Mouse (Mus musculus): Measurements from ENCODE around the gene Il2rb.

Il2rb gene

DNA sequence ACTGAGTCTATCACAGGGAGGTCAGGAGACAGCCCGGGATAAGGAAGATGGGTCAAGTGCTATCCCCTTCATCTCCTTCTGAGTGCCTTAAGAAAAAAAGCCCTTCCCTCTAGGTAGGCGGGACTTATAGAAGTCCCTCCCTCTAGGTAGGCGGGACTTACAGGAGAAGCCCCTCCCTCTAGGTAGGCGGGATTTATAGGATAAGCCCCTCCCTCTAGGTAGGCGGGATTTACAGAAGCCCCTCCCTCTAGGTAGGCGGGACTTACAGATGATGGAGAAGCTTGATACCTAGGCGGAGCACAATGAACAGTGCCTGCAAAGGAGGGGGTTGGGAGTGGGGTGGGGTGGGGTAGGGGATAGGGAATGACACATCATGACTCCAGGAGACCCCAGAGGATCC is 15.0 kb downstream of the Il2rb start:
- no peak for DNase-seq

DNA sequence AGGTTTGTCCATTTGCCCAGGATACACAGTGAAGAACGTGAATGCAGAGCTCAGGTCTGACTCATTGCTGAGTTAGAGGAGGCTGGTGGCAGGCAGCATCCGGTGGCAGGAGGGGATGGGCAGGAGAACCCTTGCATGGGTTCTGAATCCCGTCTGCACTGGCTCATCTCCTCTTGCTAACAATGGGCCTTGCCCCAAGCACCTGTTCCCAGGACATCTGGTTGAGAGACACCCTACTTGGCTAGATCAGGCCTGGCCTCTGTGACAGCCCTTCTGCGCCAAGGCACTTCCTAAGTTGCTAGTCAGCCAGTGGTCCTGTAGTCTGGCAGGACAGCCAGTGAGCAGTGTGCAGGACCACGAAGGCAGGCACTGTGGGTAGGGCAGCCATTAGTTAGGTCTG is 15.6 kb downstream of the Il2rb start:
- no peak for DNase-seq

DNA sequence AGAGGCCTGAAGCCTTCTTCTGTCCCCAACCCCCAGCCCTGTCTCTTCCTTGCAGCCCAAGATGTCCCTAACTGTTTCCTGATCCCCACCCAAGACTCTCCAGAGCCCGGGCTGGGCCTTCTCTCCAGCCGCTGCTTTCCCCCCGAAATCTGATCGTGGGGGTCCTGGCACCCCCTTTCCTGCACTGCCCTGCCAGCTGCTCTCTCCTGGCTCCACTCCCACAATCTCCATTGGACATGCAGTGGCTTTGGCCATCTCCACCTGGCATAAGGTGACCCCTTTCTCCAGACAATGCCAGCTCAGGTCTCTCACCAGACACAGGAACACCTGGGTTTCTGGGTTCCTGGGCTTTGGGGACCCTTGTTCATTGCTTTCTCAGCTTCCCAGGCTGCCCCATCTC is 17.0 kb downstream of the Il2rb start:
- no peak for DNase-seq

DNA sequence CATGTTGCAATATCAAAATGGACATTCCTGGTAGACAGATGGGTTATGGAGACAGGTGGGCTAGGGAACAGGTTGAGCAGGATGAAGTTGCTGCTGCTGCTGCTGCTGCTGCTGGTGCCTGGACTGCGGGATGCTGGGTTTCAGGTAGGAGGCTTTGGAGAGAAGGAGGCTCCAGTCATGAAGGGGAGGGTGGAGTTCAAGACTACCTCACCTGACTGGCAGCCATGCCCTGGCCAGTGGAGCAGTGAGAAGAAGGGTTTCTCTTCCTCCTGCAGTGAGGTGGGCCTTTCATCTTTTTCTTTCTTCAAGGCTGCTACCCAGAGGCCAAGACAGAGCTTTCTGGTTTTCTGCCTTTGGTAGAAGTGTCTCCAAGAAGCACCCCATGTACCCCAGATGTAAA is 18.2 kb downstream of the Il2rb start:
- no peak for DNase-seq

DNA sequence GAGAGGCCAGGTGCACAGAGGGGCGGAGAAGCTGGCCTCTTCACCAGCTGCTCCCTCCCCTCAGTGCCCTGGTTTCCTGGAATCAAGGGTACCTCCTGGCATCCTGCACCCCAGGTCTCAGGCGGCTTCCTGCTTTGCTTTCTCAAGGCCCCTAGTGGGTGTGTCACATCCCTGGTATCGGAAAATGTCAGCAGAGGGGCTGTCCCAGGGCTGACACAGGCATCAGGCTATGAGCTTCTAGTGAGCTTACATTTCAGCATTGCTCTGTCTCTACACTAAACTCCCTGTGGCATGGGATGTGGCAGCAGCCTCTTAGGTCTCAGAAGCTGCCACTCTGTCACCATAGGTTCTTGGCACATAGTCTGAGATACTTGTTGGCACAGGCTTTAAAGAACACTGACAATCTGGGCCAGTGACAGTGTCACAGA is 19.5 kb downstream of the Il2rb start:
- no peak for DNase-seq

DNA sequence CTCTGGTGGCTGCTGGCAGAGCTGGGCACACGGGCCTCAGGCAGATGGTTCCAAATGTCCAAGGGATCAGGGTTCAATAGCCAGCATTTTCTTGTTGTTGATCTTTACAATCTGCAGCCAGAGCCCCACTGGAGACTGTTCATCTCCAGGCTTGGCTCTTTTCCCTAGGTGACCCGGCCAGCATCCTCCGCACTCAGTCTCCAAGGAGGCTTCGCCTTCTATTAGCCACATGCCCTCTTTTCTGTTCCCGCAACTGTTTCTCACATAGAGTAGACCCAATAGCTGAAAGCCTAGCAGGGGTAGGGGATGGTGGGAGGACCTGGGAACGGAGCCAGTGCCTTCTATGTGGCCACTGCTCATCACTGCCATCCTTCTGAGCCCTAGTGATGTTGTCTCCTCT is 21.6 kb downstream of the Il2rb start:
- DNase-seq: no peak

DNA sequence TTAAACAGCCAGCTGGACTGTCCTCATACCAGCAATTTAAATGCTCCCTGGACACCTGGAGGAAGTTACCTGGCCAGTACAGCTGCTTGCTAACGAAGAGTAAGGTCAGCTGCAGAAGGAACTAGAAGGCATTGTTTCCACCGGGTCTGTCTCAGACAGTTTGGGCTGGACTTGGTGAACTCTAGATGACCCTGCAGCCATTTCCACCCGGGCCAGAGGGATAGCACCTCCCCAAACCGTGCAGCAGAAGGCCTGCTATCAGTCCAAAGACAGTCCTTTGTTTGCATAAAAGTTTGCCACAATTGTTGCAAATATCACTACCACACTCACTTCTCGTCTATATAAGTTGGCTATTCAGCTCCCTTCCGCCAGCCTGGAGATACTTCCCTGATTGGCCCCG is 23.2 kb downstream of the Il2rb start:
- DNase-seq: no peak

DNA sequence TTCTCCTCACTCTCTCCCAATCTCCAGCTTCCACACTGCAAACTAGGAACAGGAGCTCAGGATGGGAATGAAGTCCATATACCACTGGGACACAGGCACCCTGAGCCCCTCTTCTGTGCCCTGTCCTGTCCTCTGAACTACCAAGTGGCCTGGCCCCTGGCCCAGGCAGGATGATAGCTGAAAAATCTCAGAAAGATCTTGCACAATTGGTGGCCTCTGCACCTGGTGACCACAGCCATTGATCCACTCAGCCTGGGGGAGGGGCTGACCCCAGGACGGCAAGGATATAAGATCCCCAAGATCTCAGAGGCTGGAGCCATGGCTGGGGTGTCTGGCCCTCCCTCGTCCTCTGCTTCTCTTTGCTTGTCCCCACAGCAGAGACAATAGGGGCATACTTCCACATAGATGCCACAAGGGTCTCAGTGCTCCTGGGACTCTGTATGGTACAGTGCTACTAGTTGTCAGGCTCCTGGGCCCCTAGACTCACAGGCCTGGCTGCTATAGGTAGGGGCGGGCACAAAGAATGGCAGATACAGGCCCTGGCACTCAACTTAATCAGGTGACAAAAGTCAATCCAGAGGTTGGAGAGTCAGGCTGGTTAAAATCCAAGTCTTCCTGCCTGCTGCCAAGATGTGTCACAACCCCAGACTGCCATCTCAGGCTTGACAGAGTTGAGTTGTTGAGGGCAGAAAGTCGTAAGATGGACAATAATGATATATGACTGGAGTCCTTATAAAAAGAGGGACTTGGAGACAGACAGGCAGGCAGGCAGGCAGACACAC is 24.4 kb downstream of the Il2rb start:
- DNase-seq: no peak

DNA sequence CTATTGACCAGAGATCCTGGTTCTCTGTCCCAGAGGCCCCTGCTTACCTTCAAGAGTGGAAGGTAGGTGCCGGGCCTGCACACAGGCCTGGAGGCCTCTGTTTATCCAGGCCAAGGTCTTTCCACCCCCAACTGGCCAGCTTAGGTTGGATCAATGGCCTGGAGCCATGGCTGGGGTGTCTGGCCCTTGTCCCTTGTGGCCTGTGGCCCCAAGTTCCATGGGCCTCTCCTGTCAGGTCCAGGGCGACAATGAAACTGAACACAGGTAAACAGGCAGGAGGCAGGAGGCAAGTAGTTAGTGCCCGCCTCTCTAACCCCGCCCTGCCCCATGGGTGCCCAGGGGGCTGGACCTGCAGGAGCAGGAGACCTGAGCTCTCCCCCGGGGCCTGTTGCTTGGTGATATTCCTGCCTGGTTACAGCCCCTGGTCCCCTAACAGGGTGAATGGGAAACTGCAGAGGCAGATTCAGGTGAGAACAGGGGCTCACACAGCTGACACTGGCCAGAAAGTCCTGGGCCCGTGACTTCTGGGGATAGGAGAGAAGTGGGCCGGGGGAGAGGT is 26.6 kb downstream of the Il2rb start, which contains the start of gene Tmprss6:
Gene Tmprss6 (minus strand): TSS at position 256 of the 559 bp plus-strand sequence.
- DNase-seq: no peak

DNA sequence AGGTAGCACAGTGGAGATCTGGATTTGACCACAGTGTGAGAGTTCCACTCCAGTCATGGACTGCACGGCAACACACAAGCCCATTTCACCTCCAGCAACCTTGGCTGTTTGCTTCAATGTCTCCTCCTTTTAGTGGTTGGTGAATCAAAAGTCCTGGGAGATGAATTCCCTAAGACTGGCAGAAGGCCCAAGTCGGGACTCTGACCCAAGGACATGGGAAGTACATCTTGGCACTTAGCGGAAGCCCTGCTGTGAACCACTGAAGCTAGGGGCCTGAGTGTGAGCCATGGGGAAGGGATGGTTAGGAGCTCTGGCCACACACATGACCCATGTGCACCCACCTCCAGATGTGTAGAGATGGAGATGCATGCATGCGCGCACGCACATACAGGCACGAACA is 27.5 kb downstream of the Il2rb start:
- no peak for DNase-seq

DNA sequence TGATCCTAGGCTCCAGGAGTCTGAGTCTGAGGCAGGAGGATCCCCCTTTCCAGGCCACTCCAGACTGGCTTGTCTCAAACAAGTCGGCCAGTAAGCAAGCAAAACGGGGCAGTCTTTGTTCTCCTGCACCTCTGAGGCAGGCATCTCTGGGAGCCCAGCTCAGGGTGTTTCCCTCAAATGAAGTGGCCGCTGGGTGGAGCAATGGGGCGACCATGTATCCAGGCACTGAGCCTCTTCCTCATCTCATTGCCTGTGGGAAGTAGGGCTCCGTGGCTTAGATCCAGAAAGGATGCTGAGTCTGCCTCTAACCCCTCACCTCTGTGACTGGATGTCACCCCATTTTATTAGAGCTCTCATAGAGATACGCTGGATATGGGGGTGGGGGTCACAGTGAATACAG is 28.3 kb downstream of the Il2rb start:
- DNase-seq: peak; percentile 19

DNA sequence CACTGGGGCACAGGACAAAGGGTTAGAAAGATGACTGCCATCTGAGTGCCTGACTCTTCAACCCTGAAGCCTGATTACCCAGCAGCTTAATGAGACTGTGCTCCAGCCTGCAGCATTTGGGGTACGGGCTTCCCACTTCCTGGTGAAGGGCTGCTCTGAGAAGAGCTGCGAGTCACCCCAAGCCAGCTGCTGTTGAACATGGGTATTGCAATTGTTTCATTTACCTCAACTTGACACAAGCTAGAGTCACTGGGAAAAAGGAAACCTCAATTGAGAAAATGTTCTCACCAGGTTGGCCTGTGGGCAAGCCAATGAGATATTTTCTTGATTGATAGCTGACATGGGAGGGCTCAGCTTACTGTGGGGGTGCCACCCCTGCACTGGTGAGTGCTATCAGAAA is 32.1 kb downstream of the Il2rb start:
- no peak for DNase-seq

DNA sequence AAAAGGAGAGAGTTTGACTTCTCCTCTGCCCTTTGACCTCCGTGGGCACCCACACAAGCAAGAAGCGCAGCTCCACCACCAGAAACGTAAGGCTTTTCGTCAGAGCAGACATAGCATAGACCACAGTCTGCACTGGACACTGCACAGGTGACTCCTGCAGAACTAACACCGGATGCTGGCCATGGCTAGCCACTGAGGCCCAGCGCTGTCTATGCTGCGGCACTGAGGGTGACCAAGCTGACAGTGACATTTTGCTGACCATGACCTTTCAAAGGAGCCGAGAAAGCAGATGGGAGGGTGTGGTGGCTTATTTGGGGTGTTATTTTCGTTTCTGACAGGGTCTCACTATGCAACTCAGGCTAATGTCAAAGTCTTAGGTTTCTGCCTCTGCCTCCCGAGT is 37.9 kb downstream of the Il2rb start:
- DNase-seq: no peak

DNA sequence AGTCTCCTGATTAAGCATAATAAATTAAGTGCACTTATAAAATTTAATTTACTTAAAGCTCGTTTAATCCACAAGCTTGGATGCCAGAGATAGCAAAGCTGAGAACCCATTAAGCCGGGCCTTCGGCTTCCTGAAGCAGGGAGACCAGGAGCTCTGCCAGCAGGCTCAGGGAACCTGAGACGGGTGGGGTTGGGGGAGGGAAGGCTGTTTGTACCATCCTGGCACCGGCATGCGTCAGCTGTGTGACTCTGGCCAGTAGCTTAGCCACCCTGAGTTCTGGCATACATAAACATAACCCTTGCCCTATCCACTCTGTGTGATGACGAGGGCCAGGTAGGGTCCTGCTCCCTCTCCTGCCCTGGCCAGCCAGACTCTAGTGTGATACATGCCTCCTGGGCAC is 39.0 kb downstream of the Il2rb start:
- no peak for DNase-seq

DNA sequence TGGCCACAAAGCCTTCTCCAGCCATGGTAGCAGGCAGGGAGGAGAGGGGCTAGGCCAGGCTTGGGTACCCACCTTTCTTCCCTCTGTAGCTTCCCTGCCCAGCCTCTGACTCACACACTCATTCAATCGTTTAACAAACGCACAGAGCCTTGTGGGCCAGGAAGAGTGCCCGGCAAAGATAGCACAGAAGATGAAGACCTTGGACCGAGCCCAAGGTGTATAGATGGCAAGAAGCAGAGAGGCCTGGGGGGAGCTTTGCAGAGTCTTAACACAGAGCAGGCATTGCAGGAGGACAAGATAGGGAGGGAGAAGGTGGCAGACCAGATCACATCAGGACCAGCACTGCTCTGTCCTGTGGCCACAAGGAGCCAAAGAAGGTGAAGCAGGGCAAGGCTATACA is 39.9 kb downstream of the Il2rb start:
- no peak for DNase-seq

DNA sequence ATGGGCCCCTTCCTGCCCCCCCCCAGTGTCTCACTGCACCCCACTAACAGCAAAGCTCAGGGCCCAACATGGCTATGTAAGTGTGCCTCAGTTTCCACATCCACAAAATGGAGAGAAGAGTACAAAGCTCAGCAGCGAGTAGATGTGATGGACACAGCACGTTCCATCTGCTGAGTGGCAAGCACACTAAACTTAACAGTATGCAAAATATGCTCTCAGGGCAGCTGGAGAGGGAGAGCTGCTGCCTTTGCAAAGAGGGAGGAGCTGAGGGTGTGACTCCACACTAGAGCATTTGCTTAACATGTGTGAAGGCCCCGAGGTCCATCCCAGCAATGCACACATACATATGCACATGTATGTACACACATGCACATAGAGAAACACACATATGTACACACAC is 42.1 kb downstream of the Il2rb start:
- no peak for DNase-seq

DNA sequence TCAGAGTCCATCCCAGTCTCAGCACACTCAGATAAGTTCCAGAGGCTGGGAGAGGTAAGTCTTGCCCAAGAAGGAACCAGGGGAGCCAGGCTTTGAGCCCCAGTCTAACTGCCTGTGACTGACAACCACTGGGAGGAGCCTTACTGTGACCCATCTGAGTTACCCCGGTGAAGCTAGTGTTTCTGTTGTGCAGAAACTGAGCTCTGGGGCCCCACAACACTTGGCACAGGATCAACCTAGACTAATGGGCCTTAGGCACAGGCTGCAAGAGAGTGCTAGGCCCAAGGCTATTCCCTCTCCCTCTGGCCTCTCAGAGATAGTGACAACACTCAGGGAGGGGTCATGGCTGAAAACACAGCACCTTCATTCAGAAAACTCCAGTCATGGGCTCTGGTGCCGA is 43.9 kb downstream of the Il2rb start:
- no peak for DNase-seq

DNA sequence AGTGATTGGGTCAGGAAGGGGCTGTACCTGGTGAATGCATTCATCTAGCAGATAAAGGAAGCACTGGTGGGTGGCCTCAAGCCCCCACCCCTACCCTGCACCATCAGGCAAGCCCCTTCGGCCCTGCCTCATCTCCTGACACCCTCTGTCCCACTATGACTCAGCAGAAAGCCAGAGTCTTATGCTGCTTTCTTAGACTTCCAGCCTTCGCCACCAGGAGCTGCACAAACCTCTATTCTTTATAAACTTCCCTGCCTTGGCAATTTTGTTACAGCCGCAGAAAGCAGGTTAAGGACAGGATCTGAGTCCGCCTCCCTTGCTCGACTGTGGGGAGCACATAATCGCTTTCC is 44.7 kb downstream of the Il2rb start:
- DNase-seq: no peak

DNA sequence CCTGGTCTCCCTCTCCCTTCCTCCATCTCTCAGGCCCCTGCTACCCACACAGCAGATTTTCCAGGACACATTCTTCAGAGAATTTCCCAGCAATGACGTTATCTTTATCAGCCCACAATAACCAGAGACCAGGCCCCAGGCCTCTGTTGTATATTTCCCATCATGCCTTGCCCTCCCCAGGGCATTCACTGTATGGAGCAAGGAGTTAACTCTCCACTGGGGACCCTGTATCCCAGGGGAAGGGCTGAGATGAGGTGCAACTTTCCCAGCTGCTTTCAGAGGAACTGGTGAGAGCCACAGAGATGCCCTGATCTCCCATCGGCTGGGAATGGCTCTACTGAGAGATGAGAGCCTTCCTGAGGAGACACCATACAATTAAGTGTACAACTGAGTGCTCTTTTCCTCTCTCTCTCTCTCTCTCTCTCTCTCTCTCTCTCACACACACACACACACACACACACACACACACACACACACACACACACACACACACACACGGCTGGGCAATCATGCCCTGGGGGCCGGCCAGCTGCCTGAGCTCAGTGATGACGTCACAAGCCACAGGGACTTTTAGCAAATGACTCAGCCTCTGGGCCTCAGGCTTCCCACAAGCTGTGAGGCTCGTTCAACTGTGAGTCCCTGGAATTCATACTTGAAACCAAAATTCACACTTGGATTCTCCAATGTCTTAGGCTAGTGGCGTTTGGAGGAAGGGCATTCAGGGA is 45.2 kb downstream of the Il2rb start:
- peak; percentile 85 for DNase-seq

DNA sequence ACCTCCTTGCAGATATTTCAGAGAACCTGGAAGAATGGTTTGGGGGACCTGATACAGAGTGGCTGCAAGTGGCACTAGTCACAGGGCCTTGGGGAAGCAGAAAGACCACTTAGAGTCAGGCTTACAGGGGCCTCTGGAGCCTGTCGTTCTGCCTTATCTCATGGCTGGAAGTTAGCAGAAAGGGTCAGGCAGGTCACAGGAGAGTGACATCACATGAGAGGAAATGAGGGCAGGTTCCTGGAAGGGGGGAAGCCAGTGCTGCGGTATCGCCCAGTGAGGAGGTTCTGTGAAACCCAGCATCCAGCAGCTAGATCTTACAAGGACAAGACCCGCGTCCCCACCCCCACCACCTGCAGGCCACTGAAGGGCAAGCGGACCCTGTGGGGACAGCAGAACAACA is 45.9 kb downstream of the Il2rb start:
- DNase-seq: no peak

DNA sequence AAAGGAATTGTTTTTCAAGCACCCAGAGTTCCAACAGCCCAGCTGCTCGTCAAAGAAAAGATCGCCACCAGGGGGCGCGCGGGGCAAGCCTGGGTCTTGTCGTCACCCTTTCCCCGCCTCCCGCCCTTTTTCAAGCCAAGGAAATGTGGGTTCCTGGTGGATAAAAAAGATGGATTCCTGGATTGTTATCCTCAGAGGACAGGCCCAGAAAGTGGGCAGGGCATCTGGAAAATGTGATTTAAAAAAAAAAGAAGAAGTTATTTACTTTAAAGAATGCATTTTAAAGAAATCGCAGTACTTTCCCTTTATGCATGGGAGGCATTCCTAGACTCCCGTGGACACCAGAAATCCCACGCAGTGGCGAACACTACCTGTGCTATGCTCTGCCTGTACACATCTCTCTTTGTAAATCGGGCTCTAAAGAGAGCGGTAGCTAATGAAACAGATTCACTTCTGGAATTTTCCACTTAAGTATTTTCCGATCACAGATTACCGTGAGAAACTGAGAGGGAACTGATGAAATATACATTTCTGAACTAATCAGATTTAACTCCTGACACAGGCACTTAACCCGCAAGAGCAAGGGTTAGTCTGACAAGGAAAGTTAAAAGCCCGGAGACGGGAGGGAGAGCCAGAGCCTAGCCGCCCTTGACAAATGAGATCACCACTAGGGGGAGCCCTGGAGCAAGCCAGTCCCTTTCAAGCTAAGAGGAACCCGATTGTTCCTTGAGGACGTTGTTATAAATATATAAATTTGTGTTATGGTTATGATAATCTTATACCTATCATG is 47.1 kb downstream of the Il2rb start:
- peak; percentile 93 for DNase-seq

DNA sequence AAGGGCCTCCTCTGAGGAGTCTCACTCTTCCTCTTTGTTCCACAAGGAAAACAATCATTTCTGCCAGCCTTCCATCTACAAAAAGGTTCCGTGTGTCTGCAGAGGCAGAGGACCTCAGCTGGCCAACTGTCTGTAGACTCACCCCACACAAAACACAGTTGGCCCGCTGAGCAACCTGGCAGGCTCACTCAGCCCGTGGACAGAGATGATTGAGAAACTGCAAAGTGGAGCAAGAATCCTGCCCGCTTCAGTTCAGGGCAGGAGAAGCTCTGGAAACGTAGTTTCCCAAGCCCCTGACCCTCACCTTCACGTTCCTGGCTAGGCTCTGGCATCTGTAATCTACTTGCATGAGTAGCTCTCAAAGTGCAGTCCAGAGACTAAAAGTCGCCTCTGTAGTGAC is 48.0 kb downstream of the Il2rb start:
- no peak for DNase-seq

DNA sequence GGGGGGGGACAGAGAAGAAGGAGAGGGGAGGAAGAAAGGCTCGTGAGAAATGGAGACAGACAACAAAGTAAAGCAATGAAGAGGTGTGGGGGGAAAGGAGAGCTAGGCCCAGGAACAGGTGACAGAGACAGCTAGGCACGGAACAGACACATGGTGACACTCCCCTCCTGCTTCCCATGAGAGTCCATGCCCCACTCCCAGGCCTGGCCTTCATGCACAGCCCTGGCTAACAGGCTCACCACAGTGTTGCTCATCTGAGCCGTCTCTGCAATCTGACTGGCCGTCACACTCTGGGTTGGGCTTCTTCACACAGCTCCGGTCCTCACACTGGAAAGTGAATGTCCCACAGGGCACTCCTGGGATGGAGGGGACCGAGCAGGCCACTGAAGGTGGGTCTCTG is 51.2 kb downstream of the Il2rb start:
- no peak for DNase-seq

DNA sequence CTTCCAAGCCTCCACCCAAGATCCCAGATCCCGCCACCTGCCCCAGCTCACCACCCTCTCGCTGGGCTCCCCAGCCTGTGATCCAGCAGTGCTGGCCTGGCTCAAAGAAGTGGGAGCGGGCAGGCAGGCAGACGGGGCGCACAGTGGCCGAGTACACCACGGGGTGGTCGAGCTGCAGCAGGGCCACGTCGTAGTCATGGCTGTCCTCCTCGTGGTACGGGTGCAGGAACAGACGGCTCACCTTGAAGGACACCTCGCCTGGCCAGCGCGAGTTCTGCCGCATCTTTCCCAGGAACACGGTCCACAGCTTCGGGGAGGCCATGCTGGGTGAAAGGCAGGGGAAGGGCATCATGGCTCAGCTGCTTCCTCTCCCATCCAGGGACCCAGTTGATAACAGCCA is 52.8 kb downstream of the Il2rb start:
- DNase-seq: no peak
